ENCODE assay signal across 7 mouse cellular contexts in genomic region chr2:103424349-103425026, GRCm38 (mm10). TPM values are rescaled to one million over a fixed set of nuclear protein-coding genes. Genes with fewer than 3 reads are reported as not detected.
DNase-seq lines count a peak whose midpoint lies in the region; ATAC-seq lines count a peak whose summit lies in the region.

No protein-coding gene starts in this region.

- DNase-seq in R1 (ENCODE audit: low read depth, low spot score), result peak; percentile 73
- DNase-seq in forebrain, embryonic 14.5 days (ENCODE audit: low spot score), result peak; percentile 78
- DNase-seq in hindbrain, embryonic 14.5 days (ENCODE audit: low spot score), result peak; percentile 81
- DNase-seq in layer of hippocampus, postnatal 25 days (ENCODE audit: extremely low spot score in 1 of 2, low spot score in 1 of 2), result peak; percentile 52 to 79
- peak; percentile 77 for DNase-seq in mesoderm, embryonic 11.5 days (ENCODE audit: low read depth, low spot score)
- DNase-seq in right cerebral cortex, postnatal 4 days, result peak; percentile 74

- H3K4me1 ChIP-seq in forebrain, embryonic 14.5 days (ENCODE audit: control insufficient read depth, insufficient read depth, low read length), result peaks cover 2% of the 10 kb centered on the region; the same call in 1 of the 2 replicates
- no peaks in the 10 kb centered on the region for H3K4me1 ChIP-seq in hindbrain, embryonic 14.5 days (replicated peaks; ENCODE audit: control insufficient read depth, insufficient read depth, low read length)

- no peak overlapping the region for H3K9ac ChIP-seq in forebrain, embryonic 14.5 days (ENCODE audit: low read length)
- no peak overlapping the region for H3K9ac ChIP-seq in hindbrain, embryonic 14.5 days

- H3K9me3 ChIP-seq in forebrain, embryonic 14.5 days (replicated peaks; ENCODE audit: control insufficient read depth, low read length), result no peaks in the 10 kb centered on the region
- no peaks in the 10 kb centered on the region for H3K9me3 ChIP-seq in hindbrain, embryonic 14.5 days (ENCODE audit: control insufficient read depth, low read length)

- no peaks in the 10 kb centered on the region for H3K27me3 ChIP-seq in forebrain, embryonic 14.5 days (replicated peaks; ENCODE audit: control insufficient read depth, insufficient read depth, low read length)
- H3K27me3 ChIP-seq in hindbrain, embryonic 14.5 days (ENCODE audit: control insufficient read depth, insufficient read depth, low read length), result no peaks in the 10 kb centered on the region

- H3K36me3 ChIP-seq in forebrain, embryonic 14.5 days (ENCODE audit: control insufficient read depth, insufficient read depth, low read length), result no peaks in the 10 kb centered on the region
- no peaks in the 10 kb centered on the region for H3K36me3 ChIP-seq in hindbrain, embryonic 14.5 days (replicated peaks; ENCODE audit: control insufficient read depth, insufficient read depth)

- 15% methylated on average over 12 of the region's 12 CpGs for WGBS in forebrain, embryonic 14.5 days
- 30% methylated on average over 12 of the region's 12 CpGs for WGBS in hindbrain, embryonic 14.5 days

- no peak overlapping the region for H3K4me3 ChIP-seq in forebrain, embryonic 14.5 days (ENCODE audit: low read depth, low read length)
- H3K4me3 ChIP-seq in hindbrain, embryonic 14.5 days (replicated peaks; ENCODE audit: low read length), result no peak overlapping the region

- peak; percentile 16; the same call in 1 of the 2 replicates for ATAC-seq in cerebellum, adult (ENCODE audit: insufficient number of reproducible peaks, low FRiP score, low TSS enrichment)
- ATAC-seq in forebrain, embryonic 14.5 days, result peak; percentile 66
- ATAC-seq in hindbrain, embryonic 14.5 days (ENCODE audit: low FRiP score), result peak; percentile 58; the same call in 1 of the 2 replicates

- peak overlapping the region; percentile 14; the same call in 1 of the 2 replicates for H3K4me2 ChIP-seq in forebrain, embryonic 14.5 days (ENCODE audit: low read length)
- H3K4me2 ChIP-seq in hindbrain, embryonic 14.5 days (replicated peaks), result no peak overlapping the region

- no peak overlapping the region for H3K27ac ChIP-seq in forebrain, embryonic 14.5 days (ENCODE audit: low read depth, low read length)
- no peak overlapping the region for H3K27ac ChIP-seq in hindbrain, embryonic 14.5 days

RNA-seq across cellular contexts. Expression of gene Elf5, which starts 13.0 kb away (rescaled TPM):
- polyA plus RNA-seq in forebrain, embryonic 14.5 days (2014; fragmentation: Nextera tagmentation; extraction: Ambion mirVana), result not detected in 2 replicates
- polyA plus RNA-seq in hindbrain, embryonic 14.5 days (2014; fragmentation: Nextera tagmentation; extraction: Ambion mirVana), result not detected in 2 replicates
- total RNA-seq in layer of hippocampus, postnatal 25 days (2021), result 1 to 10 TPM; 1.8 to 2.1 TPM

Comparison
In these comparisons a context has a peak if more than half of its experiments do, and no peak if none do; other contexts are left out.
1. ATAC-seq: peak in every context shown above with its lines; median percentile 66 in forebrain, embryonic 14.5 days; 58 in hindbrain, embryonic 14.5 days; 16 in cerebellum, adult.